Mouse (Mus musculus) lung, adult 2 months (tissue): ENCODE measurements around the gene Mical1.
A peak's percentile ranks its signal among the peaks of the same experiment; 100 is the strongest.

Experiments
- CTCF ChIP-seq: fragments of 200-500 bp; IDR thresholded peaks from 2 replicates; pipeline ENCODE4 v1.5.1; 2011; ENCODE audit warnings: mild to moderate bottlenecking, low read length, control low read depth; ENCODE audit not compliant: insufficient read depth
- POLR2A ChIP-seq: fragments of 200-500 bp; IDR thresholded peaks from 2 replicates; pipeline ENCODE4 v1.6.1; 2011; ENCODE audit warnings: low read depth, mild to moderate bottlenecking, control low read depth, low read length, borderline replicate concordance; ENCODE audit errors: extremely low read depth

DNA sequence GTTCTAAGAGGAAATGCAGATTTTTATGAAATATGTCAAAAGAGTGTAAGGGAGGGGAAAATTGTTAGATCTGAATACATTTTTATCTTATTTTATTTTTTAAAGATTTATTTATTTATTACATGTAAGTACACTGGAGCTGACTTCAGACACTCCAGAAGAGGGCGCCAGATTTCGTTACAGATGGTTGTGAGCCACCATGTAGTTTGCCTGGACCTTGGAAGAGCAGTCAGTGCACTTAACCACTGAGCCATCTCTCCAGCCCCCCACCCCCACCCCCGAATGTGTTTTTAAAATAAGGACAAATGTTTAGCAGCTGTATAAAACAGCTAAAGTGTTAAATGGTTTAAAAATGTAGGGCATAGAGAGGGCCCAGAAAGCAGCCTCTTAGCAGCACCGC is 41.5 kb upstream of the Mical1 start:
- peak; percentile 48; the same call in 1 of the 2 replicates for TF ChIP-seq CTCF
- no peak for TF ChIP-seq POLR2A
